Mouse (Mus musculus): ENCODE measurements around the gene Zscan26. TPM values are rescaled to one million over a fixed set of nuclear protein-coding genes. Genes with fewer than 3 reads are reported as not detected.
A peak's percentile ranks its signal among the peaks of the same experiment; 100 is the strongest.

Gene Zscan26
- total and polyA plus RNA-seq, 3 experiments, result 5.3 to 37.8 (median 36.8) TPM

DNA sequence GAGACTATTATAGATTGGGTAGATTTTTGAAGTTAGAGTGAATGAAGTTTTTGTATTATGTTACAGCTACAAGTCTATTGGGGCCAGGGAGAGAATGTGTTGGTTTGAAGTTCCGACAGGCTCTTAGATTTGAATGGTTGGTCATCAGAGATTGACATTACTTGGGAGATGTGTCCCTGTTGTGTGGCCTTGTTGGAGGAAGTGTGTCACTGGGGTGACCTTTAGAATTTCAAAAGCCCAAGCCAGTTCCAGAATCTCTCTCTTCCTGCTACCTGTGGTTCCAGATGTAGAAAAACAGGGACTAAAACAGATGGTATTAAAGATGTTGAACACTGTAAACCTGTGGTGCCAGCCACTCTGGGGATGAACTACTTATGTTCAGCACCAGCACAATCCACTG lies 25.9 kb downstream of the Zscan26 start:
- DNase-seq, result peak; percentile 28

DNA sequence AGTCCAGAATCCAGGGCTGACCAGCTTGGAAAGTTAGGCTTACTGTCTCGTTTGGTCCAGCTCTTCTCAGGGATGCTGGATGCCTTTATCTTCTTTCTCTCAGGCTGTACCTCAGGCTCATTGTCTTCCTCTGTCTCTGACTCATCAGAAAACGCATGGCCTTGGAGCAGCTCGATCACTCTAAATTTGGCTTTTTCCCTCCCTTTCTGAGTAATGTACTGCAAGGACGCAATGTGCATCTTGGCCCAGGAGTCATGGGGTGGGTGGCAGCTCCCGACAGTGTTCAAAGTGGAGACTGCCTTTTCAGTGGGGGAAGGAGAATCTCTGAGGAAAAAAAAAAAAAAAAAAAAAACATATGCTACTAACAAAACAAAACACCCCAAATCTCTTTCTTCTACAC lies 30.2 kb downstream of the Zscan26 start:
- DNase-seq, result peak; percentile 84

DNA sequence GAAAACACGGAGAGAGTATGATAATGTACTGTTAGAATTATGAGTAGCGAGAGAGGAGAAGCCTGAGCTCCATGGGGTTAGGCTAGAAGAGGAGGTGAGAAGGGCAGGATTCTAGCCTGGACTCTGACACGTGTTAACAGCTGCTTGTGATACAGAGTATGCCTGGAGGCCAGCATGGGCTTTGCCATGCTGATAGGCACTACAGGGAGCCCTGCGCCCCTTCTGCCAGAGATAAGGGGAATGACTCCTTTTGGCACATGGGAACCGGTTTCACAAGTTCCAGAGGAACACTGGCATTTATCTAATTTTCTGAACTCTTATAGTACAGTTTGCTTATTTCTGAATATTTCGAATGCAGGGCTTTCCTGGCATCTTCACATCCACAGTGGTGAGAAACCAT lies 34.7 kb downstream of the Zscan26 start:
- no peak for DNase-seq

DNA sequence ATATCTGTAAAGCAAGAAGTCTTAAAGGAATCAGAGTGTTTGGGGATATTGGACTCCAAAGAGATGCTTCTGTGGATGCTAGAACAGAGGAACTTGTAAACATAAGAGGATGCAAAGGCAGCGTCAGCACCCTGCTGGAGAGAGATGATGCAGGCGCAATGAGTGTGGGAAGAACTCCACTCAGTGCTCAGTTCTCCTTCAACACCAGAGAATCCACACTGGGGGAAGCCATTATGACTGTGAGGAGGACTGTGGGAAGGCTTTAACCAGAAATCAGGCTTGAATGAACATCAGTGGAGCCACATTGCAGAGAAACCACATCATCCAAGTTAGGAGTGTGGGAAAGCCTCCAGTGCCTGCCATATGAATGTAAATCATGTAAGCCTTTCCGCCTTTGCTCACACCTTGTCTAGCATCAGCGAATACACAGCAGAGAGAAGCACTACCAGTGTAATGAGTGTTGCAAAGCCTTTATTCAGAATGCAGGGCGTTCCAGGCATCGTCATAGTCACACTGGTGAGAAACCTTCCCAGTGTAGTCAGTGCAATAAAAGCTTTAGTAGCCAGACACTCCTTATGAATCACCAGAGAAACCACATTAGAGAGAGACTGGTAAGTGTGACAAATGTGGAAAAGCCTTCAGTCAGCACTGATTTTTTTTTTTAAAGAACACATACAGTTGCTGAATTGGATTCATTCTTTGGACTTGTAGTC lies 36.1 kb downstream of the Zscan26 start:
- DNase-seq, result peak; percentile 60

DNA sequence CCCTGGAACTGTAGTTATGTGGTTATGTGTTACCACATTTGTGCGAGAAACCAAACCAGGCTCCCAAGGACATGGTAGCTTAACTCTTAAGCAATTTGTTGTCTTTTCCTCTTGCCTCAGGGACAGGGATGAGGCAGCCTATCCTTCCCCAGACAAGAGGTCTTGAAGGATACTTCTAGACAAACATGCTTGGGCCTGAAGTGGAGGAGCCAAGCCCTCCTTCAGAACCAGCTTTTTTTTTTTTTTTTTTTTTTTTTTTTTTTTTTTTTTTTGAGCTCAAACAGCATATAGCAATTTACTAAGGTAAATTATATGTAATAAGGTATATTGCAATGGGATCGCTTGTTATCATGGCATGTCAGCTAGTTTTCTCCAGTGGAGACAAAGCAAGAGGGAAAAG lies 37.8 kb downstream of the Zscan26 start:
- no peak for DNase-seq

DNA sequence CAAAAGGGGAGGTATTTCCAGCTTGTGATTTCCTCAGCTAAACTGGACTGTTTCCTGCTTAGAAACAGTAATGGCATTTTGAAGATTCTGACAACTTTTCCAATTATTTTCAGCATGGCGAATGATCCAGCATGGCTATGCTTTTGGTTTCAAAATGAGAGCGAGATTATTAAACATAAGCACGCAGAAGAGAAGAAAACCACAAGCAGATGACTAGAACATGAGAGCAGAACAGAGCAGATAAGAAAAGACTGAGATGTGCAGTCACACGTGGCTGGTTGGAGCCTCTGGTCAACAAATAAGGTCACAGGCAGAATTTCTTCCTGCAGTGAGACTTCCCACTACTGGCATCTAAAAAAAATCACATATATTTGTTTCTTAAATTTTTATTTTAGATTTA lies 38.3 kb downstream of the Zscan26 start:
- no peak for DNase-seq

DNA sequence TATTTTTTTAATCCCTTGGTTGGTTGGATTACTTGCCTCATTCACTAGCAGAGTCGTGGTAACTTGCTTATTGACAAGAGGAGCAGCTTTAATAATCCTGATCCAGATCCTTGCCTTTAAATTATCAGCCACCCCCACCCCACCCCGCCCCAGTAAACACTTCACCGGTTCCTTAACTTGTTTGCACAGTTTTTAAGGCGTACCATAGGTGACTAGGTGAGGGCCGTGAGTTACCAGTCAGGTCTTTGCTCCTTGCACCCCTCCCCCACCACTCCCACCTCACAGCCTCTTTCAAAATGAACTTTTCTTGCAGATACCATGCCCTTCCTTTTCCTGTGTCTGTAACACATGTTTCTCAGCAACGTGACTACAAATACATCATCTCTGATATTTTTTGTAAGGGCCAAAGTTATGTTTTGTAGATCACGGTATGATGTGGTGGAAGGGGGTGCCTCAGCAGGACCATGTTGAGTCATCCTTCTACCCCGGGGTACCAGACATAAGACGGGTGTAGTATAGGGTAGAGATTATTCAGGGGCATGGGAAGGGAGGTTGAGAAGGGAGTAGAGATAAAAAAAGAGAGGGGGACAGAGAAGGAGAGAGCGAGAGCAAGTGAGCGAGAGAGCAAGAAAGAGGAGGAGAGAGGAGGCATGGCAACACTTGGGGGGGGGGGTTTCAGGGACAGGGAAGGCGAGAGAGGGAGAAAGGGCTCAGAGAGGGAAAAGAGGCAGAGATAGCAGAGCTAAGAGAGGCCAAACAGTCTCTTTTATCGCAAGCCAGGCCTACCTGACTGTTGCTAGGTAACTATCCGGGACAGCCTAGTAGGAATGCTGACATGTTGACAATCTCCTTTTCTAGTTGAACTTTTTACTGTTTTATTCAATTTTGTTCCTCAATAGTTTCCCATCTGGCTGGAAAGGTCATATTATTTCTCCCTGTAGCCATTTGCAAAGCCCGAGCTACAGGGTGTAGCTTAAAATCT lies 39.0 kb downstream of the Zscan26 start:
- no peak for DNase-seq

DNA sequence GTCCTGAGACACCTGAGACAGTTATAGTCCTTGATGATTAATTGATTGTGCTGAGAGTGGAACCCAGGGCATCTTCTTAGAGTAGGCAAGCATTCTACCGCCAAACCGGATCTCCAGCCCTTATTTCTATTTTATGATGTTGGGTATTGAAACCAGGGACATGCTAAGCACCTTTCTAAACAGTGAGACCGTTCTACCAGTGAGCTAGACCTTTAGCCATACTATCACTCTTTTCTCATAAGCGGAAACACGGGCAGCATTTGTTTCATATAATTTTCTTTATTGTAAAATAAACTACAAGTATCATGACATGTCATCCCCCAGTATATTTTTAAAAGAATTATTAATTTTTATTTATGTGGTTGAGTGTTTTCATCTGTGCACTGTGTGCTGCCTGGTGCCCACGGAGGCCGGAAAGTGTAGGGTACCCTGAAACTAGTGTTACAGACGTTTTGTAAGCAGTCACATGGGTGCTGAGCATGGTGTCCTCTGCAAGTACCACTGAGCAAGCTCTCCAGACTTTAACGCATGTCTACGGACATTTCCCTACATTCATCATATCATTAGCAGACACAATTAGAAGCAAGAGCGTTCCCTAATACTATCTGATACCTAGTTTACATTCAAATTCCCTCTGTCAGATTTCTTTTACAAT lies 44.6 kb downstream of the Zscan26 start:
- no peak for DNase-seq

DNA sequence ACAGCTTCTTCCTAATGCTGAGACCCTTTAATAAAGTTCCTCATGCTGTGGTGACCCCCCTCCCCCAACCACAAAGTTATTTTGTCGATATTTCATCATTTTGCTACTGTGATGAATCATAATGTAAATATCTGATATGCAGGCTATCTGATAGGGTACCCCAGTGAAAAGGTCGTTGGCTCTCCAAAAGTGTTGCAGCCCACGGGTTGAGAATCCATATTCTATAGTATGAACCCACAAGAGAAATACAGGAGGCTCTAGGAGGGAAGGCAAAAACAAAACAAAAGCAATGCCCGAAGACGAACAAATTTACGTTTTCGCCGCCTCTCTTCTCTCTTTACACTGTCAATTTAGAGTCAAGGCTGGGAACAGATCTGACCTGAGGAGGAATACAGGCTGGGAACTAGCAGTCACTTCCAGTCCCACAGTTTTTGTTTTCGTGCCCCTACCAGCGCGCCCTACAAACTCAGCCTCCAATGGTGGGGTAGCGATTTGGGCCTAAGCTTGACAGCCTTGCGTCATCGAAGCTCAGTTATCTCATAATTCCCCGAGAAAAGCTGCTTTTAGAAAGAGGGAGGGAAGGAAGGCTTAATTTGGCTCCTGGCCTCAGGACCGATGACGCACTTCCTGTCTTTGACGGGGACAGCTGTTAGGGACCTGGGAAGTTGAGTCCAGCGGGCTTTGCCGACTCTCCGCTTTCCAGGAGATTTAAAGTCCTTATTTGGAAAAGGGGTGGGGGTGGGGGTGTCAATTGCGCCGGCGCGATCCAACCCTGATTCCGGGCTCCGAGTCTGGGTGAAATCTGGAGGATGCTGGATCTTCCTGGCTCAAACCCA lies 45.3 kb downstream of the Zscan26 start:
- DNase-seq, result peak; percentile 89

DNA sequence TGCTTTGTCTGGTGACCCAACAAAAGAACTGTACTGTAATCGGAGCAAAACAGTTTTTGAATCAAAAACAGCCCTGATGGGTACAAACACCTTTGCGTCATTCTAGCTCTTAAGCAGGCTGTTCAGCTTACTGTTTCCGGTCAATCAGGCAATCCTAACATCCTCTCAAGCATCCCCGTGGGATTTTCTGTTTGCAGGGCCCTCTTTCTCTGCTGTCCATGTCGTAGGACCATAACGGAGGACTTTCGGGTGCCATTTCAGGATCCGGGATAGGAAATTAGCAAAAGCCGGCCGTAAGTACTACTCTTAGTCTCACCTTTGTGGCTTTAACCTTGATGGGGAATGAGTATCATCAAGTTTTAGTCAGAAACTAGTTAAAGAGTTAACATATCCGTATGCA lies 46.2 kb downstream of the Zscan26 start:
- no peak for DNase-seq

DNA sequence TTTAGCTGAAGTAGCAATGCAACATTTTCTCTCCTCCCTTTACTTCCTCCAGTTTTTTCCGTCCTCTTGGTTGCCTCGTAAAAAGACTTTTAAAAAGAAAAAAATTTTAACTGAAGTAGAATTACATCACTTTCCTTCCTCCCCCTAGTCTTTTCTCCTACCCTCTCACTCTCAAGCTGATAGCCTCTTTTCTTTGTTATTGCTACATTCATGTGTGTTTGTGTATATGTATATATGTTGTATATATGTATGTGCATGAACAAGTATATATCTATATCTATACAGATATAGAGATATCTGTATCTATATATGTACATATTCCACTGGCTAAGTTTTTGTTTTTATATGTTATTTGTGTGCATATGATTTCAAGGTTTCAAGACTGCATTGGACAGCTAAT lies 50.7 kb downstream of the Zscan26 start:
- no peak for DNase-seq

DNA sequence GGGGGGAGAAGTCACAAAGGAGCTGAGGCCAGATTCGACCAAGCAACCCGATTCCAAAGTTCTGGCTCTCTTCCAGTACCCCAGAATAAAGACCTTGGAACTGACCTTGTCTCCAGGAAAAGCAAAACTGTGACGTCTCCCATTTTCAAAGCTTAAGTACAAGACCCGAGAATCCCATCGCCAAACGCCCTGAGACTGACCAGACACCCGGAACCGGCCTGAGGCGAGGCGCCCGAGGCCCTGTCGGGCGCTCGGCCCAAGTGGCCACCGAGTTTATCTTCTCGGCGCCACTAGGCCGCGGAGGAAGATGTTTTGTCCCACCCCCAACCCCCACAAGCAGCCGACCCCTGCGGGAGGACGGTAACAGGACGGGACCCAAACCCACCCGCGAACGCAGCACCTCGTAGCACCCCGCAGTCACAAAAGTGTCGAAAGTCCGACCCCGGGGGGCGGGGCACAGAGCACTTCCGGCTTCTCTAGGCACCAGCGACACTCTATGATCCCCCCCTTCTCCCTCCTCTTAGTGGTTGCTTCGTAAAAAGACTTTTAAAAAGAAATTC lies 51.2 kb downstream of the Zscan26 start, which contains the start of gene Zkscan3:
Gene Zkscan3, minus strand, starts transcription at position 469 of the 560 bp plus-strand sequence.
- DNase-seq, result peak; percentile 89

DNA sequence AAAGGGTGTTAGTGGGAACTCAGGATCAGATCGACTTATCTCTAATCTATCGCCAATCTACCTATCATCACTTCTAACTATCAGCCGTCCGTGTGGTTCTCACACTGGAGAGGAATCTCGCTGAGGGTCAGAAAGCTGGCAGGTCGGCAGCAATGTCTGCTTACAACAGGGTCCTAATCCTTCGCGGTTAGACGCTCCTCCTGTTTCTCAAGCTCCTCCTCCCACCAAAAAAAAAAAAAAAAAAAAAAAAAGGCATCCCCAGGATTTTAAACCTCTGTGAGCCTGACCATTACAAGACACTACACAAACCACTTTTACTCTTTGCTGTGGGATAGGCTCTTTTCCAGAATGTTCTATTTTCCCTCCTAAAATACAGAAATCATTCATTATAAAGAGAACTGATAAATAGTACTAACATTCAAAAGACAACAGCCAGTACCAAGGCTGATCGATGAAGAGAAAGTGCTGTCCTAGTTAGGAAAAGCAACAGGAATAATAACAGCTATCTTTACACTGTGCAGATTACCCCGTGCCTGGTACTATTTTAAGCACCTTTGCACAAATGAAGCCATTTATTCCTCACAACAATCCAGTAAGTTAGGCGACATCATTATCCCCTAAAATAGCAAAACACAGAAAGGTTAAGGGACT lies 51.8 kb downstream of the Zscan26 start:
- DNase-seq, result peak; percentile 28

DNA sequence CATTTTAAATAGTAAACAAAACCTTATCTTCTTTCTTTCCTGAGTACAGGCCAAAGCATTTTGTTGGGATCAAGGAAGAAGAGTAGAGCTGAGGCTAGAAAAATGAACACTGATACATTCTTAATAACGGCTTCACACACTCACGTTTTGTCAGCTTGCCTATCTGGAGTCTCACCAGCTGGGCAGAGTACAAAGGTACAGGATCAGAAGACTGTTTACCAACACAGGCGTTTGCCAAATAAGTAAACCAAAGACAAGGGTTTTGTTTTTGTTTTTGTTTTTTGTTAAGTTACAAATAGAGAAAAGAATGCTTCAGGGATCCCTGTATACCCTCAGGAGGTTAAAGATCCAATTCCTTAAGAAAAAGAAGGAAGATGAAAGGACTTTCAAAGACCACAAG lies 52.4 kb downstream of the Zscan26 start:
- DNase-seq, result no peak

DNA sequence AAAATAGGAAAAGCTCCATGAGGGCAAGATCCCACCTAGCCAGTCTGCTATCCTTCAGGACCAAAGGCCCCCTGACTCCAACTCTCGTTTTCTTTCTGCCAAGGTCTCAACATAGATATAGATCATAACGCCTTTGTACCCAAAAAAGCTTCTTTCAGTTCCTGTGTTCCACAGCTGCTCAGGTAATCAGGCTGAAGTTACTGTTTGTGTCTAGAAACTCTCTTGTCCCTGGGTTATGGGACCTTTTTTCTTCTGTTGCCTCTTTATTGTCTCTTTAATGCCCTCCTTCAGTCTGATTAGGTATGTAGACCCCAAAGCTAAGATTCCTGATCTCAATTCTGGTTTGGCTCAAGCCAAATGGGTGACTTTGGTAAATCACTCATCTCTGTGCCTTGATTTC lies 56.0 kb downstream of the Zscan26 start:
- no peak for DNase-seq

DNA sequence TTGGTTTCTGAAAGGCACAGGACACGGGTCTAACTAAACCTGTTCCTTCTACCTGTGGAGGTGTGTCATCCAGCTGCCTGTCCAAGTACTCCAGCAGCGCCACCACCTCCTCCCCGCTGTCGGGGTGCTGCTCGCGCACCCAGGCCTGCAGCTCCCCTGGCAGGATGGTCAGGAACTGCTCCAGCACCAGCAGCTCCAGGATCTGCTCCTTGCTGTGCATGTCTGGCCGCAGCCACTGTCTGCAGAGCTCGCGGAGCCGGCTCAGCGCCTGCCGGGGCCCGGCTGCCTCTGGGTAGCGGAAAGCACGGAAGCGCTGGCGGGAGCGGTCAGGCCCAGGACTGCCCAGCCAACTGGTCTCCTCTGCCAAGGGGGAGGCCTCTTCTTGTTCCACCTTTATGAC lies 57.5 kb downstream of the Zscan26 start:
- DNase-seq, result peak; percentile 57

DNA sequence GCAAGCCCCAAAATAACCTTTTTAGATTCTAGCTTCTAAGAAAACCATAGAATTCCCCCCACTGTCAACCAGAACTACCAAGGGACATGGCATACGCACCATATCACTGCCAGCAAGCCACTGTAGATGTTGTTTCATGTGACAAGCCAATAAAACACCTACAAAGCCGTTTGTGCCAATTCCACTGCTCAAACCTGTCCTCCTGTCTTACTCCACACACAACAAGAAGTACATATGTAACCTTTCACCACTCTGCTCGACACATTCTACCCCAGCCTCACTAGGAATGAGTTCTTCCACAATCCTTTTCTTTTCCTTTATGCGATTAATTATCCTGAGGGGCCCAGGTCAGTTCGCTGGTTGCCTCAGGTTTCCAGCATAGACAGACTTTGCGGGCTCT lies 57.9 kb downstream of the Zscan26 start:
- DNase-seq, result no peak

DNA sequence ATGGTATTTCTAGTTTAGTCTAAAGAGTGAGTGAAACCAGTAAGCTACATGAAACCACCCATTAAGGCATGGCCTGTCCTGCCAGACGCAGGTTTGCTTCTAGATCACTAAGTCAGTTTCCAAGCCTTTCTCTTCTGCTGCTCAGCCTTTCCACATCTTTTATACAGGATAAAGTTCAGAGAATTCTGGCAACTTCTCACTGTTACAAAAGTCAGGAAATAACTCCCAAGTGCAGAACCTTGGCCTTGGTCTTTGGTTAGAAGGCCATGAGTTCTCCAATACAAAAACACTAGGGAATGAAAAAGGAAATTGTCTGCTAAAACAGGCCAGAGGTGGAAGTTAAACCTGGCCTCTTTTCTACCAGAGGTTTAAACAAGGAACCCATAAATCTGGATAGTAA lies 58.3 kb downstream of the Zscan26 start:
- DNase-seq, result peak; percentile 37
